Mouse (Mus musculus) liver, embryonic 13.5 days (tissue): ENCODE measurements at regions not wholly inside any gene's neighbourhood (a gene's known extent, or its start where the extent isn't known, plus 50 kb on each side); places are given as distances from the start of the nearest gene placed in this dataset.
"Not testable (repeated sequence)": the region's sequence is repeated elsewhere in the genome, so short reads cannot be mapped to it uniquely, and the experiment has no call there.

ENCODE experiments used
- ATAC-seq: fragments of 200-750 bp; cut with Nextera tagmentation; 2 replicates; pipeline ENCODE4 v1.8.0; 2017; ENCODE audit warnings: low read depth, mild to moderate bottlenecking, moderate number of reproducible peaks, moderate library complexity
- DNase-seq: peaks from one replicate; pipeline ENCODE4 v3.0.0; 2022
- H3K27ac ChIP-seq: fragments of 300-500 bp; sonication (generic); 2 replicates; pipeline ENCODE4 v1.5.1; 2015; ENCODE audit warnings: moderate library complexity, mild to moderate bottlenecking, inconsistent platforms
- H3K27me3 ChIP-seq: fragments of 300-500 bp; sonication (generic); 2 replicates; pipeline ENCODE4 v1.6.1; 2015; ENCODE audit warnings: mild to moderate bottlenecking, inconsistent platforms
- H3K36me3 ChIP-seq: fragments of 300-500 bp; sonication (generic); 2 replicates; pipeline ENCODE4 v1.6.1; 2015; ENCODE audit warnings: mild to moderate bottlenecking, inconsistent platforms
- H3K4me1 ChIP-seq: fragments of 300-500 bp; sonication (generic); replicated peaks from 2 replicates; pipeline ENCODE4 v1.6.1; 2015; ENCODE audit warnings: inconsistent platforms
- H3K4me2 ChIP-seq: fragments of 300-500 bp; sonication (generic); 2 replicates; pipeline ENCODE4 v1.6.1; 2015; ENCODE audit warnings: inconsistent platforms, mild to moderate bottlenecking, moderate library complexity
- H3K4me3 ChIP-seq: fragments of 300-500 bp; sonication (generic); replicated peaks from 2 replicates; pipeline ENCODE4 v1.5.1; 2015; ENCODE audit warnings: mild to moderate bottlenecking, inconsistent platforms
- H3K9ac ChIP-seq: fragments of 300-500 bp; sonication (generic); 2 replicates; pipeline ENCODE4 v1.6.1; 2015; ENCODE audit warnings: mild to moderate bottlenecking, inconsistent platforms
- H3K9me3 ChIP-seq: fragments of 300-500 bp; sonication (generic); replicated peaks from 2 replicates; pipeline ENCODE4 v1.6.1; 2016; ENCODE audit warnings: inconsistent platforms
- WGBS: fragments of 180-500 bp; shearing (Covaris S2); methylation state at CpG from one replicate; pipeline ENCODE4 v1.1.7; 2015; ENCODE audit not compliant: insufficient replicate concordance; 5-methylcytosine and 5-hydroxymethylcytosine counted together

- not testable (repeated sequence) for H3K4me1 ChIP-seq, H3K9ac ChIP-seq, H3K27ac ChIP-seq, H3K36me3 ChIP-seq, H3K4me3 ChIP-seq, ATAC-seq, H3K9me3 ChIP-seq, DNase-seq, H3K27me3 ChIP-seq, H3K4me2 ChIP-seq
- 31% methylated on average over 1 of the region's 1 CpGs for WGBS
These were observed 111.4 kb upstream of the Kctd3 start for GRCm38 (mm10) chr1:189119005-189119404.

- ATAC-seq (no peak), DNase-seq (no peak)
- Histone ChIP-seq H3K36me3 (no peaks in the 10 kb centered on the region), H3K4me1 (no peaks in the 10 kb centered on the region), H3K4me2 (no peak overlapping the region), H3K9me3 (no peaks in the 10 kb centered on the region), H3K9ac (no peak overlapping the region), H3K27ac (no peak overlapping the region), H3K27me3 (no peaks in the 10 kb centered on the region), H3K4me3 (no peak overlapping the region)
- WGBS: 14% methylated on average over 5 of the region's 5 CpGs
These were observed 110.9 kb upstream of the Kctd3 start for GRCm38 (mm10) chr1:189118582-189118981.

GRCm38 (mm10) chr1:189115914-189116313, 108.3 kb upstream of the Kctd3 start:
- Histone ChIP-seq H3K36me3 (no peaks in the 10 kb centered on the region), H3K4me1 (no peaks in the 10 kb centered on the region), H3K4me3 (no peak overlapping the region), H3K27ac (no peak overlapping the region), H3K9ac (no peak overlapping the region), H3K4me2 (no peak overlapping the region), H3K9me3 (no peaks in the 10 kb centered on the region), H3K27me3 (no peaks in the 10 kb centered on the region)
- DNase-seq: no peak
- no peak for ATAC-seq
- WGBS: 71% methylated on average over 8 of the region's 8 CpGs

GRCm38 (mm10) chr1:189115279-189115678, 107.6 kb upstream of the Kctd3 start:
- WGBS: 85% methylated on average over 1 of the region's 1 CpGs
- H3K9me3 ChIP-seq: no peaks in the 10 kb centered on the region
- DNase-seq (no peak), ATAC-seq (no peak)
- H3K27me3 ChIP-seq: no peaks in the 10 kb centered on the region
- no peaks in the 10 kb centered on the region for H3K36me3 ChIP-seq
- no peak overlapping the region for H3K27ac ChIP-seq
- H3K4me2 ChIP-seq: no peak overlapping the region
- no peaks in the 10 kb centered on the region for H3K4me1 ChIP-seq
- no peak overlapping the region for H3K4me3 ChIP-seq
- no peak overlapping the region for H3K9ac ChIP-seq

GRCm38 (mm10) chr1:189108260-189109035, 100.8 kb upstream of the Kctd3 start:
- Histone ChIP-seq H3K4me1 (no peaks in the 10 kb centered on the region), H3K27ac (no peak overlapping the region), H3K27me3 (no peaks in the 10 kb centered on the region), H3K9me3 (no peaks in the 10 kb centered on the region), H3K4me2 (no peak overlapping the region), H3K36me3 (no peaks in the 10 kb centered on the region), H3K4me3 (no peak overlapping the region), H3K9ac (no peak overlapping the region)
- DNase-seq (no peak), ATAC-seq (no peak)
- WGBS: 60% methylated on average over 8 of the region's 8 CpGs

GRCm38 (mm10) chr1:189107841-189108240, 100.2 kb upstream of the Kctd3 start:
- no peak overlapping the region for H3K4me3 ChIP-seq
- 59% methylated on average over 8 of the region's 8 CpGs for WGBS
- no peaks in the 10 kb centered on the region for H3K36me3 ChIP-seq
- no peak overlapping the region for H3K9ac ChIP-seq
- DNase-seq (no peak), ATAC-seq (no peak)
- no peaks in the 10 kb centered on the region for H3K9me3 ChIP-seq
- no peak overlapping the region for H3K4me2 ChIP-seq
- H3K27me3 ChIP-seq: no peaks in the 10 kb centered on the region
- no peak overlapping the region for H3K27ac ChIP-seq
- H3K4me1 ChIP-seq: no peaks in the 10 kb centered on the region

GRCm38 (mm10) chr1:189107156-189107555, 99.5 kb upstream of the Kctd3 start:
- H3K27me3 ChIP-seq: no peaks in the 10 kb centered on the region
- no peak overlapping the region for H3K9ac ChIP-seq
- H3K9me3 ChIP-seq: no peaks in the 10 kb centered on the region
- no peak for ATAC-seq
- WGBS: 67% methylated on average over 3 of the region's 3 CpGs
- no peak for DNase-seq
- no peak overlapping the region for H3K4me2 ChIP-seq
- H3K4me1 ChIP-seq: no peaks in the 10 kb centered on the region
- no peaks in the 10 kb centered on the region for H3K36me3 ChIP-seq
- H3K27ac ChIP-seq: no peak overlapping the region
- no peak overlapping the region for H3K4me3 ChIP-seq

GRCm38 (mm10) chr1:189105276-189105675, 97.6 kb upstream of the Kctd3 start:
- Histone ChIP-seq H3K27me3 (no peaks in the 10 kb centered on the region), H3K4me1 (no peaks in the 10 kb centered on the region), H3K27ac (no peak overlapping the region), H3K9me3 (no peaks in the 10 kb centered on the region), H3K36me3 (no peaks in the 10 kb centered on the region), H3K4me2 (no peak overlapping the region), H3K4me3 (no peak overlapping the region), H3K9ac (no peak overlapping the region)
- DNase-seq (no peak), ATAC-seq (no peak)
- WGBS: 50% methylated on average over 4 of the region's 4 CpGs

- 57% methylated on average over 3 of the region's 3 CpGs for WGBS
These were observed 95.1 kb upstream of the Kctd3 start for GRCm38 (mm10) chr1:189102781-189103180.

GRCm38 (mm10) chr1:189099121-189099520, 91.5 kb upstream of the Kctd3 start:
- DNase-seq (no peak), ATAC-seq (no peak)
- no peak overlapping the region for H3K4me3 ChIP-seq
- H3K36me3 ChIP-seq: no peaks in the 10 kb centered on the region
- 10% methylated on average over 2 of the region's 2 CpGs for WGBS
- no peaks in the 10 kb centered on the region for H3K27me3 ChIP-seq
- H3K9ac ChIP-seq: no peak overlapping the region
- no peaks in the 10 kb centered on the region for H3K9me3 ChIP-seq
- no peak overlapping the region for H3K27ac ChIP-seq
- H3K4me2 ChIP-seq: no peak overlapping the region
- no peaks in the 10 kb centered on the region for H3K4me1 ChIP-seq

More at GRCm38 (mm10) chr1:189102781-189103180, 95.1 kb upstream of the Kctd3 start:
- Histone ChIP-seq H3K9me3 (no peaks in the 10 kb centered on the region), H3K36me3 (no peaks in the 10 kb centered on the region), H3K4me2 (no peak overlapping the region), H3K9ac (no peak overlapping the region), H3K4me1 (no peaks in the 10 kb centered on the region), H3K27me3 (no peaks in the 10 kb centered on the region), H3K27ac (no peak overlapping the region), H3K4me3 (no peak overlapping the region)
- DNase-seq (no peak), ATAC-seq (no peak)

- ATAC-seq (no peak), DNase-seq (no peak)
- 59% methylated on average over 3 of the region's 3 CpGs for WGBS
These were observed 85.2 kb upstream of the Kctd3 start for GRCm38 (mm10) chr1:189092819-189093218.

GRCm38 (mm10) chr1:189085245-189085644, 77.6 kb upstream of the Kctd3 start:
- Histone ChIP-seq H3K27me3 (no peaks in the 10 kb centered on the region), H3K27ac (no peak overlapping the region), H3K9ac (no peak overlapping the region), H3K36me3 (no peaks in the 10 kb centered on the region), H3K9me3 (no peaks in the 10 kb centered on the region), H3K4me2 (no peak overlapping the region), H3K4me1 (no peaks in the 10 kb centered on the region), H3K4me3 (no peak overlapping the region)
- DNase-seq (no peak), ATAC-seq (no peak)
- WGBS: 19% methylated on average over 2 of the region's 2 CpGs

More at GRCm38 (mm10) chr1:189092819-189093218, 85.2 kb upstream of the Kctd3 start:
- Histone ChIP-seq H3K27ac (no peak overlapping the region), H3K36me3 (no peaks in the 10 kb centered on the region), H3K27me3 (no peaks in the 10 kb centered on the region), H3K9me3 (no peaks in the 10 kb centered on the region), H3K4me3 (no peak overlapping the region), H3K4me2 (no peak overlapping the region), H3K4me1 (no peaks in the 10 kb centered on the region), H3K9ac (no peak overlapping the region)
